Mouse (Mus musculus): ENCODE results near the gene Slc22a14.

Gene Slc22a14

DNA sequence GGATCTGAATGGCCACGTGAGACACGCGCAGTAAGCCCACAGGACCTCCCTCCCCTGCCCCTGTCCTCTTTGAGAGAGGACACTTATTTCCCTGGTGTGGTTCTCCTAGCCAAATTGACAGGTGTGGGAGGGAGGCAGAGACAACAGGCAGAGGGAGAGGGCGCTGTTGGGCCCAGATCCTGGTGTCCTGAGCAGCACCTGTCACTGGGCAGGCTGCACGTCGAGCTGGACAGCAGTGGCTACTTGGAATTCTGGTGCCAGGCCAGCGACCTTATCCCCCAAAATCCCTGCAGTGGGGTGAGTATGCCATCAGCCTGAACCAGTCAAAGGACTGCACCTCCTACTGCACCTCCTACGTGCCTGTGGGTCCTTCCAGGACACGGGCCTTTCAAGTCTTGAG, 222.0 kb downstream of the Slc22a14 start:
- no peak for DNase-seq (ENCODE audit: low read depth, low spot score)

DNA sequence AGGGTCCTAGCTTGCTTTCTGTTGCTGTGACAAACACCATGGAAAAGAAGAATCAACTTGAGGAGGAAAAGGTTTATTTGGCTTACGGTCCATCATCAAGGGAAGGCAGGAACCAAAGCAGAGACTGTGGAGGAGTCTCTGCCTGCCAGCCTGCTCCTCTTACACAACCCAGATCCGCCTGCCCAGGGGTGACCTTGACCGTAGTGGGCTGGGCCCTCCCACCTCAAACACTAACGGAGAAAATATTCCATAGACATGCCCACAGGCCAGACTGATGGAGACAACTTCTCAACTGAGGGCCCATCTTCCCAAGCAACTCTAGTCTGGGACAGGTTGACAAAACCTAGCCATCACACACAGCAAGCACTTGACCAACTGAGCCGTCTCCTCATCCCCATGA, 223.3 kb downstream of the Slc22a14 start:
- DNase-seq (ENCODE audit: low read depth, low spot score): no peak

DNA sequence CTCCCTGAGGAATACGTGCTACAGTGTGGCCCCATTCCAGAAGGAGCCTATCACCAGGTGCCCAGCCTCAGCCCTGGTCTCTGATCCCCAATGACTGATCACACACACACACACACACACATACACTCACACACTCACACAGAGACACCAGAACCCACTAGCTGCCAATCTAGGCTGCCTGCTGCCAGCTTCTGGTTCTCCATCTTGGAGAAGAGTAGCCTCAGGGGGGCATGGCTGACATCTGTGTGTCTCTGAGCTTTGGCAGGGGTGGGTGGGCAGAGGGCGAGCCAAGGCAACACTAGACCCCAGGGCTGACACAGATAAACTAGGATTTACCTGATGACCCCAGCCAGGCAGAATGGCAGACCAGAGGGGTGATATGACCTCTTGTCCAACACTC, 226.5 kb downstream of the Slc22a14 start:
- no peak for DNase-seq (ENCODE audit: low read depth, low spot score)

DNA sequence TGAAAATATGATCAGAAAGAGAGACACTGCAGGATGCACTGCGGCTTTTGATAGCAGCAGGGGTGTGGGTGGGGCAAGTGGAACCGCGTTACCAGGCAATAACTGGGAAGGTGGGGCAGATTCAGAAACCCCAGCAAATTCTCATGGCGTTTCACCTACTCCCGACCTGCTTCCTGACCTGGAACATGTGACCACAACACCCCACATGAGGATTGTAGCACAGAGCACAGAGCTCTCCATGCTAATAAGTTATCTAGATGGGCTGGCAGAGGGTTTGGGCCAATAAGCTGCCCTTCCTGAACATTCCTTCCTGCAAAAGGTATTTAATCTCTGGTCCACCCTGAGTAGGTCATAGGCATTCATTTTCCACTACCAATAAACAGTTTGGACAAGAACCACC, 234.7 kb downstream of the Slc22a14 start:
- DNase-seq (ENCODE audit: low read depth, low spot score): no peak

DNA sequence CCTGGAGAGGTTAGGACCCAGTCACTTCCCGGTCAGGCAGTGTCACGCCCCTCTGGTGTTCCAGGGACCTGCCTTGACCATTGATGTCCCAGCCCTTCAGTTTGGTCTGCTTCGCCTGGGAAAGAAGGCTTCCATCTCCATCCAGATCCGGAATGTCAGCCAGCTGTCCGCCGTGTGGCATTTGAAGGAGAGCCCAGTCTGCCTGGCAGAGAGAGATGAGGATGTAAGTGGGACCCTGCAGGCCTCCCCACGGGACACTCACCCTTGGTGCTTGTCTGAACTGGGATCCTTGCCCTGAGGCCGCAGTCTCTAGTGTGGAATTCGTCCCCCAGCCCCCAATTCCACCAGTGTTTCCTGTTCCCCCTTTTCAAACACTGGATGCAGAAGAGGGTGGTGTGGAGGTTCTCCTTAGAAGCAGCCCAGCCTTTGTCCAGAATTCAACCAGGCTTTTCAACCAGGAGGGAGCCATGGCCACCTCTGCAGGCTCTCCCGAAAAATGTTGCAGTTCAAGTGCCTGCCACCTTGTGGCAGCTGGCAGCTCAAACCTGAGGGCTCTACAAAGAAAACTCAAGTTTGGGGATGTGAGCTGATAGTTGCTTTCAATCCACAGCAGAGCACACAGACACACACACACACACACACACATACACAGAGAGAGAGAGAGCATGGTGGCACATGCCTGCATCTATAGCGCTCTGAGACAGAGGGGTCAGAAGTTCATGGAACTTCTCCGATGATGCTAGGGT, 236.7 kb downstream of the Slc22a14 start:
- DNase-seq (ENCODE audit: low read depth, low spot score): no peak

DNA sequence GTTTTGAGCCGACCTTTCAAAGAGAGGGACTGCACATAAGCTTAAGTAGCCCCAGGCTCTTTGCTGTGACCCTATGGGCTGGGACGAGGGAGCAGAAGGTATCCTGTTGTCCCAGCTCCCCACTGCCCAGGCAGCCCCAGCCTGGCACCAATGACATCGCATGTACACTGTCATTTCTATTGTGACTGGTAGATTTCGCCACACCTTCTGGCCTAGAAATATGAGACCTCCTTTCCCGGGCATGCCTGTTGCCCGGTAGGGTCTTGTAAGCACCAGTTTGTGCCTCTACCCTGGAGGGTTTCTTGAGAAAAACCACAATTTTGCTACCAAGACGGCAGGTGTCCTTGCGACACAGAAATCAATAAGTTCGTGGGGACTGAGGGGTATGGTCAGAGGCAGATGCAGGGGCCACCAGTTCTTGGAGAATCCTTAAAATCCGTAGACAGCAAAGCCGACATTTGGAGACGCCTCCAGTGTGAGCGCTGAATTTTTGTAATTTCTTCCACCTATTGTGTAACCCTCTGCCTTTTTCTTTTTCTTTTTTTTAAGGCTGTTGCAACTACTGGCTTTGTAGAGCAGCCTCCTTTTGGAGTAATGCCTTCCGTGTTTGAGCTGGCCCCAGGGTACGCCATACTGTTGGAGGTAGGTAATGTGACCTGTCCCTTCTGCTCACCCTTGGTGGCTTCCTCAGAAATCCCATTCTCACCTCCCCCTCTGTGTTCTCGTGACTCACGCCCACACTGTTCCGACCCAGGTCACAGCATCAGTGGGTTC, 242.6 kb downstream of the Slc22a14 start:
- DNase-seq (ENCODE audit: low read depth, low spot score): no peak

DNA sequence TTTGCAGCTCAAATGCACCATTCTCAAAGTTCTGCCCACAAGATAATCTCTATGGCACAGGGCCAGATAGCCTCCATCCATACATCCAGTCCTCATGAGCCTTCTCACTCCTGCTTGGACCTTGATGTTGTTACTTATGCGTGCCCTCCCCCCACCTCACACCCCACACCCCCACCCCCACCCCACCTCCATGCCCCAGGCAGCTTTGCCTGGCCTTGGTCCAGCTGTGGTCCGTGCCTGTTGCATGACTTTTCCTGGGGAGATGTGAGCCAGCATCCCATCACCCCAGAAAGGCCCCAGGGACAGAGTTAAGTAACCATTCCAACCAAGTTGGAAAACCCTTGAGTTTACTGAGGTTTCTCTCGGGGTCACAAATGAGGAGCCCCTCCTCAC, 245.2 kb downstream of the Slc22a14 start:
- DNase-seq (ENCODE audit: low read depth, low spot score): no peak
